Mouse (Mus musculus): ENCODE data around the gene Qsox1. TPM values are rescaled to one million over a fixed set of nuclear protein-coding genes. Genes with fewer than 3 reads are reported as not detected.

The Qsox1 gene
- polyA plus RNA-seq (2015; fragmentation: Nextera tagmentation; extraction: Ambion mirVana) = 94.7 and 110 TPM in 2 replicates

- peak within 1 kb of the TSS; percentile 85 for H3K4me3 ChIP-seq (replicated peaks; ENCODE audit: low read length)
- no peaks in the 10 kb centered on the region for H3K27me3 ChIP-seq (ENCODE audit: control insufficient read depth, insufficient read depth, low read length)
- peaks cover 21% of the 10 kb centered on the region for H3K4me1 ChIP-seq (ENCODE audit: control insufficient read depth, insufficient read depth, low read length)
- H3K36me3 ChIP-seq (ENCODE audit: control insufficient read depth, insufficient read depth, low read length) = no peaks in the 10 kb centered on the region
- peak within 1 kb of the TSS; percentile 69 for H3K4me2 ChIP-seq (ENCODE audit: low read depth, low read length)
- 1% methylated on average over 66 of the region's 67 CpGs for WGBS
- peak within 1 kb of the TSS; percentile 88 for H3K9ac ChIP-seq (ENCODE audit: low read length)
- peak; percentile 93 for ATAC-seq (ENCODE audit: insufficient read depth, low FRiP score)
- H3K27ac ChIP-seq (ENCODE audit: low read length) = peak within 1 kb of the TSS; percentile 77
- no peaks in the 10 kb centered on the region for H3K9me3 ChIP-seq (replicated peaks; ENCODE audit: control insufficient read depth, low read length)
Observed at GRCm38 (mm10) chr1:155812581-155813499, at the start of gene Qsox1. TSS of gene Qsox1 (minus strand) at chr1:155812889.

- Histone ChIP-seq H3K4me2 (ENCODE audit: low read depth, low read length) (no peak overlapping the region), H3K27me3 (ENCODE audit: control insufficient read depth, insufficient read depth, low read length) (no peaks in the 10 kb centered on the region), H3K9ac (ENCODE audit: low read length) (no peak overlapping the region), H3K9me3 (replicated peaks; ENCODE audit: control insufficient read depth, low read length) (no peaks in the 10 kb centered on the region), H3K4me3 (replicated peaks; ENCODE audit: low read length) (no peak overlapping the region), H3K27ac (ENCODE audit: low read length) (no peak overlapping the region), H3K4me1 (ENCODE audit: control insufficient read depth, insufficient read depth, low read length) (no peaks in the 10 kb centered on the region), H3K36me3 (ENCODE audit: control insufficient read depth, insufficient read depth, low read length) (0 out of 2 replicates have a peak, but pooled peaks cover 6% of the 10 kb centered on the region)
- ATAC-seq (ENCODE audit: insufficient read depth, low FRiP score) = no peak
- 73% methylated on average over 7 of the region's 7 CpGs for WGBS
Observed at GRCm38 (mm10) chr1:155854926-155855702, 42.4 kb upstream of the Qsox1 start.

- ATAC-seq (ENCODE audit: insufficient read depth, low FRiP score) = no peak
- Histone ChIP-seq H3K4me2 (ENCODE audit: low read depth, low read length) (no peak overlapping the region), H3K36me3 (ENCODE audit: control insufficient read depth, insufficient read depth, low read length) (peaks cover 9% of the 10 kb centered on the region; the same call in 1 of the 2 replicates), H3K9me3 (replicated peaks; ENCODE audit: control insufficient read depth, low read length) (no peaks in the 10 kb centered on the region), H3K27me3 (ENCODE audit: control insufficient read depth, insufficient read depth, low read length) (no peaks in the 10 kb centered on the region), H3K27ac (ENCODE audit: low read length) (no peak overlapping the region), H3K4me1 (ENCODE audit: control insufficient read depth, insufficient read depth, low read length) (no peaks in the 10 kb centered on the region), H3K9ac (ENCODE audit: low read length) (no peak overlapping the region), H3K4me3 (replicated peaks; ENCODE audit: low read length) (no peak overlapping the region)
- 87% methylated on average over 5 of the region's 5 CpGs for WGBS
Observed at GRCm38 (mm10) chr1:155853009-155853408, 40.3 kb upstream of the Qsox1 start.

- no peaks in the 10 kb centered on the region for H3K9me3 ChIP-seq (replicated peaks; ENCODE audit: control insufficient read depth, low read length)
- no peaks in the 10 kb centered on the region for H3K27me3 ChIP-seq (ENCODE audit: control insufficient read depth, insufficient read depth, low read length)
- WGBS = 66% methylated on average over 5 of the region's 5 CpGs
- no peak for ATAC-seq (ENCODE audit: insufficient read depth, low FRiP score)
- no peak overlapping the region for H3K4me2 ChIP-seq (ENCODE audit: low read depth, low read length)
- no peaks in the 10 kb centered on the region for H3K4me1 ChIP-seq (ENCODE audit: control insufficient read depth, insufficient read depth, low read length)
- no peak overlapping the region for H3K4me3 ChIP-seq (replicated peaks; ENCODE audit: low read length)
- H3K27ac ChIP-seq (ENCODE audit: low read length) = no peak overlapping the region
- no peak overlapping the region for H3K9ac ChIP-seq (ENCODE audit: low read length)
- H3K36me3 ChIP-seq (ENCODE audit: control insufficient read depth, insufficient read depth, low read length) = peaks cover 14% of the 10 kb centered on the region; the same call in 1 of the 2 replicates
Observed at GRCm38 (mm10) chr1:155844235-155844634, 31.5 kb upstream of the Qsox1 start.

GRCm38 (mm10) chr1:155843538-155843937, 30.8 kb upstream of the Qsox1 start:
- no peak overlapping the region for H3K4me3 ChIP-seq (replicated peaks; ENCODE audit: low read length)

GRCm38 (mm10) chr1:155835667-155836066, 23.0 kb upstream of the Qsox1 start:
- no peak overlapping the region for H3K9ac ChIP-seq (ENCODE audit: low read length)
- no peak overlapping the region for H3K4me2 ChIP-seq (ENCODE audit: low read depth, low read length)
- H3K9me3 ChIP-seq (replicated peaks; ENCODE audit: control insufficient read depth, low read length) = no peaks in the 10 kb centered on the region
- no peaks in the 10 kb centered on the region for H3K4me1 ChIP-seq (ENCODE audit: control insufficient read depth, insufficient read depth, low read length)
- no peaks in the 10 kb centered on the region for H3K36me3 ChIP-seq (ENCODE audit: control insufficient read depth, insufficient read depth, low read length)
- no peak for ATAC-seq (ENCODE audit: insufficient read depth, low FRiP score)
- H3K27ac ChIP-seq (ENCODE audit: low read length) = no peak overlapping the region
- H3K4me3 ChIP-seq (replicated peaks; ENCODE audit: low read length) = no peak overlapping the region
- no peaks in the 10 kb centered on the region for H3K27me3 ChIP-seq (ENCODE audit: control insufficient read depth, insufficient read depth, low read length)
- WGBS = 53% methylated on average over 2 of the region's 2 CpGs

More at GRCm38 (mm10) chr1:155843538-155843937, 30.8 kb upstream of the Qsox1 start:
- Histone ChIP-seq H3K4me2 (ENCODE audit: low read depth, low read length) (no peak overlapping the region), H3K27ac (ENCODE audit: low read length) (no peak overlapping the region), H3K9ac (ENCODE audit: low read length) (no peak overlapping the region), H3K36me3 (ENCODE audit: control insufficient read depth, insufficient read depth, low read length) (peaks cover 14% of the 10 kb centered on the region; the same call in 1 of the 2 replicates), H3K9me3 (replicated peaks; ENCODE audit: control insufficient read depth, low read length) (no peaks in the 10 kb centered on the region), H3K27me3 (ENCODE audit: control insufficient read depth, insufficient read depth, low read length) (no peaks in the 10 kb centered on the region), H3K4me1 (ENCODE audit: control insufficient read depth, insufficient read depth, low read length) (no peaks in the 10 kb centered on the region)
- peak; percentile 40; the same call in 1 of the 2 replicates for ATAC-seq (ENCODE audit: insufficient read depth, low FRiP score)
- 55% methylated on average over 4 of the region's 4 CpGs for WGBS

GRCm38 (mm10) chr1:155833610-155834009, 20.9 kb upstream of the Qsox1 start:
- Histone ChIP-seq H3K4me2 (ENCODE audit: low read depth, low read length) (no peak overlapping the region), H3K9me3 (replicated peaks; ENCODE audit: control insufficient read depth, low read length) (no peaks in the 10 kb centered on the region), H3K9ac (ENCODE audit: low read length) (no peak overlapping the region), H3K4me3 (replicated peaks; ENCODE audit: low read length) (no peak overlapping the region), H3K27me3 (ENCODE audit: control insufficient read depth, insufficient read depth, low read length) (no peaks in the 10 kb centered on the region), H3K36me3 (ENCODE audit: control insufficient read depth, insufficient read depth, low read length) (no peaks in the 10 kb centered on the region), H3K4me1 (ENCODE audit: control insufficient read depth, insufficient read depth, low read length) (no peaks in the 10 kb centered on the region), H3K27ac (ENCODE audit: low read length) (no peak overlapping the region)
- 79% methylated on average over 9 of the region's 9 CpGs for WGBS
- peak; percentile 58; the same call in 1 of the 2 replicates for ATAC-seq (ENCODE audit: insufficient read depth, low FRiP score)

- H3K4me1 ChIP-seq (ENCODE audit: control insufficient read depth, insufficient read depth, low read length) = no peaks in the 10 kb centered on the region
- H3K9me3 ChIP-seq (replicated peaks; ENCODE audit: control insufficient read depth, low read length) = no peaks in the 10 kb centered on the region
- no peaks in the 10 kb centered on the region for H3K36me3 ChIP-seq (ENCODE audit: control insufficient read depth, insufficient read depth, low read length)
- WGBS = 87% methylated on average over 3 of the region's 3 CpGs
- H3K4me3 ChIP-seq (replicated peaks; ENCODE audit: low read length) = no peak overlapping the region
- H3K4me2 ChIP-seq (ENCODE audit: low read depth, low read length) = no peak overlapping the region
- no peak for ATAC-seq (ENCODE audit: insufficient read depth, low FRiP score)
- H3K27me3 ChIP-seq (ENCODE audit: control insufficient read depth, insufficient read depth, low read length) = no peaks in the 10 kb centered on the region
- H3K27ac ChIP-seq (ENCODE audit: low read length) = no peak overlapping the region
- H3K9ac ChIP-seq (ENCODE audit: low read length) = no peak overlapping the region
Observed at GRCm38 (mm10) chr1:155831958-155832357, 19.3 kb upstream of the Qsox1 start.

GRCm38 (mm10) chr1:155830861-155831260, 18.2 kb upstream of the Qsox1 start:
- no peaks in the 10 kb centered on the region for H3K27me3 ChIP-seq (ENCODE audit: control insufficient read depth, insufficient read depth, low read length)
- no peak overlapping the region for H3K4me2 ChIP-seq (ENCODE audit: low read depth, low read length)
- no peaks in the 10 kb centered on the region for H3K4me1 ChIP-seq (ENCODE audit: control insufficient read depth, insufficient read depth, low read length)
- no peak overlapping the region for H3K9ac ChIP-seq (ENCODE audit: low read length)
- no peaks in the 10 kb centered on the region for H3K36me3 ChIP-seq (ENCODE audit: control insufficient read depth, insufficient read depth, low read length)
- no peaks in the 10 kb centered on the region for H3K9me3 ChIP-seq (replicated peaks; ENCODE audit: control insufficient read depth, low read length)
- H3K4me3 ChIP-seq (replicated peaks; ENCODE audit: low read length) = no peak overlapping the region
- no peak overlapping the region for H3K27ac ChIP-seq (ENCODE audit: low read length)
- peak; percentile 6; the same call in 1 of the 2 replicates for ATAC-seq (ENCODE audit: insufficient read depth, low FRiP score)
- 64% methylated on average over 6 of the region's 6 CpGs for WGBS

Measured in stomach, embryonic 16.5 days (tissue).